Mouse (Mus musculus): ENCODE results near the gene Dgcr2. TPM values are rescaled to one million over a fixed set of nuclear protein-coding genes. Genes with fewer than 3 reads are reported as not detected.
A peak's percentile ranks its signal among the peaks of the same experiment; 100 is the strongest.

Gene Dgcr2
- polyA plus RNA-seq, 1 experiment = 99.8 TPM

GRCm38 (mm10) chr16:17865770-17866169, 32.6 kb downstream of the Dgcr2 start:
- Histone ChIP-seq H3K4me1 (ENCODE audit: control insufficient read depth, insufficient read depth, low read length) (peaks cover 8% of the 10 kb centered on the region), H3K27ac (ENCODE audit: insufficient read depth, low read depth, low read length) (no peak overlapping the region), H3K36me3 (ENCODE audit: control insufficient read depth, insufficient read depth, low read length) (no peaks in the 10 kb centered on the region), H3K27me3 (replicated peaks; ENCODE audit: control insufficient read depth, insufficient read depth, low read length) (no peaks in the 10 kb centered on the region), H3K4me3 (ENCODE audit: insufficient read depth, low read depth, low read length) (no peak overlapping the region)
- peak; percentile 74 for DNase-seq
- no peak for TF ChIP-seq CTCF (conservative IDR thresholded peaks at IDR 0.05; ENCODE audit: insufficient read depth, insufficient read length, low read depth, low read length)
- WGBS = 33% methylated on average over 6 of the region's 6 CpGs

GRCm38 (mm10) chr16:17865293-17865692, 33.1 kb downstream of the Dgcr2 start:
- H3K4me1 ChIP-seq (ENCODE audit: control insufficient read depth, insufficient read depth, low read length) = peaks cover 8% of the 10 kb centered on the region
- H3K27ac ChIP-seq (ENCODE audit: insufficient read depth, low read depth, low read length) = no peak overlapping the region
- WGBS = 24% methylated on average over 2 of the region's 2 CpGs
- peak; percentile 70 for DNase-seq
- H3K27me3 ChIP-seq (replicated peaks; ENCODE audit: control insufficient read depth, insufficient read depth, low read length) = no peaks in the 10 kb centered on the region
- H3K36me3 ChIP-seq (ENCODE audit: control insufficient read depth, insufficient read depth, low read length) = no peaks in the 10 kb centered on the region
- no peak for TF ChIP-seq POLR2A (IDR thresholded peaks at IDR 0.05; ENCODE audit: low read depth, low read length)
- no peak for TF ChIP-seq CTCF (conservative IDR thresholded peaks at IDR 0.05; ENCODE audit: insufficient read depth, insufficient read length, low read depth, low read length)
- H3K4me3 ChIP-seq (ENCODE audit: insufficient read depth, low read depth, low read length) = no peak overlapping the region

- H3K27ac ChIP-seq (ENCODE audit: insufficient read depth, low read depth, low read length) = no peak overlapping the region
- no peaks in the 10 kb centered on the region for H3K4me1 ChIP-seq (ENCODE audit: control insufficient read depth, insufficient read depth, low read length)
- H3K27me3 ChIP-seq (replicated peaks; ENCODE audit: control insufficient read depth, insufficient read depth, low read length) = no peaks in the 10 kb centered on the region
- peak; percentile 28 for DNase-seq
- H3K4me3 ChIP-seq (ENCODE audit: insufficient read depth, low read depth, low read length) = no peak overlapping the region
- TF ChIP-seq POLR2A (IDR thresholded peaks at IDR 0.05; ENCODE audit: low read depth, low read length) = no peak
- peak; percentile 69 for TF ChIP-seq CTCF (conservative IDR thresholded peaks at IDR 0.05; ENCODE audit: insufficient read depth, insufficient read length, low read depth, low read length)
- H3K36me3 ChIP-seq (ENCODE audit: control insufficient read depth, insufficient read depth, low read length) = no peaks in the 10 kb centered on the region
Observed at GRCm38 (mm10) chr16:17858592-17858991, 39.8 kb downstream of the Dgcr2 start.

GRCm38 (mm10) chr16:17857157-17857556, 41.2 kb downstream of the Dgcr2 start:
- 90% methylated on average over 7 of the region's 7 CpGs for WGBS
- no peaks in the 10 kb centered on the region for H3K36me3 ChIP-seq (ENCODE audit: control insufficient read depth, insufficient read depth, low read length)
- no peak for DNase-seq
- TF ChIP-seq CTCF (conservative IDR thresholded peaks at IDR 0.05; ENCODE audit: insufficient read depth, insufficient read length, low read depth, low read length) (no peak), POLR2A (IDR thresholded peaks at IDR 0.05; ENCODE audit: low read depth, low read length) (no peak)
- H3K4me1 ChIP-seq (ENCODE audit: control insufficient read depth, insufficient read depth, low read length) = no peaks in the 10 kb centered on the region
- H3K27ac ChIP-seq (ENCODE audit: insufficient read depth, low read depth, low read length) = no peak overlapping the region
- no peaks in the 10 kb centered on the region for H3K27me3 ChIP-seq (replicated peaks; ENCODE audit: control insufficient read depth, insufficient read depth, low read length)
- no peak overlapping the region for H3K4me3 ChIP-seq (ENCODE audit: insufficient read depth, low read depth, low read length)

DNA sequence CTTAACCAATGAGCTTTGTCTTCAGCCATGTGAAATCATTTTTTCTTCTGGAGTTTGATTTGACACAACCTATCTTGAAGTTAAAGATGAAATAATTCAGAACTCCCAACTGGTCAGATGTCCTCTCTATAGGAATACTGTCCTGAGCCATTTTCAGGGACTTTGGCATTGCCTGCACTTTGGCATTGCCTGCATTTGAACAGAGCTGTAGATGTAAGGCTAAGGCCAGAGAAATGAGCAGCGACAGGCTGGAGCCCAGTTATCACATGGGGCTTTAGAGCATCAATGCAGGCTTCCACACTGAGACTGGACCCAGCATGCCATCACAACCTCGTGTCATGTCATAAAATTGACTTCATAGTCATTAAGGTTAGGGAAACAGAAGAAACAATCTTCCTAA, 45.1 kb downstream of the Dgcr2 start:
- Histone ChIP-seq H3K27ac (ENCODE audit: insufficient read depth, low read depth, low read length) (no peak overlapping the region), H3K27me3 (replicated peaks; ENCODE audit: control insufficient read depth, insufficient read depth, low read length) (no peaks in the 10 kb centered on the region), H3K36me3 (ENCODE audit: control insufficient read depth, insufficient read depth, low read length) (peaks cover 2% of the 10 kb centered on the region; the same call in 1 of the 2 replicates), H3K4me3 (ENCODE audit: insufficient read depth, low read depth, low read length) (no peak overlapping the region), H3K4me1 (ENCODE audit: control insufficient read depth, insufficient read depth, low read length) (no peaks in the 10 kb centered on the region)
- no peak for TF ChIP-seq CTCF (conservative IDR thresholded peaks at IDR 0.05; ENCODE audit: insufficient read depth, insufficient read length, low read depth, low read length)
- no peak for TF ChIP-seq POLR2A (IDR thresholded peaks at IDR 0.05; ENCODE audit: low read depth, low read length)
- DNase-seq = no peak
- whole genome bisulfite sequencing = 88% methylated on average over 2 of the region's 2 CpGs

GRCm38 (mm10) chr16:17851860-17852259, 46.5 kb downstream of the Dgcr2 start:
- no peak overlapping the region for H3K27ac ChIP-seq (ENCODE audit: insufficient read depth, low read depth, low read length)
- H3K27me3 ChIP-seq (replicated peaks; ENCODE audit: control insufficient read depth, insufficient read depth, low read length) = no peaks in the 10 kb centered on the region
- peaks cover 2% of the 10 kb centered on the region; the same call in 1 of the 2 replicates for H3K36me3 ChIP-seq (ENCODE audit: control insufficient read depth, insufficient read depth, low read length)
- no peak overlapping the region for H3K4me3 ChIP-seq (ENCODE audit: insufficient read depth, low read depth, low read length)
- no peaks in the 10 kb centered on the region for H3K4me1 ChIP-seq (ENCODE audit: control insufficient read depth, insufficient read depth, low read length)
- TF ChIP-seq CTCF (conservative IDR thresholded peaks at IDR 0.05; ENCODE audit: insufficient read depth, insufficient read length, low read depth, low read length) (no peak), POLR2A (IDR thresholded peaks at IDR 0.05; ENCODE audit: low read depth, low read length) (no peak)
- WGBS = 97% methylated on average over 1 of the region's 1 CpGs
- DNase-seq = no peak

GRCm38 (mm10) chr16:17851331-17851730, 47.0 kb downstream of the Dgcr2 start:
- no peaks in the 10 kb centered on the region for H3K27me3 ChIP-seq (replicated peaks; ENCODE audit: control insufficient read depth, insufficient read depth, low read length)
- TF ChIP-seq CTCF (conservative IDR thresholded peaks at IDR 0.05; ENCODE audit: insufficient read depth, insufficient read length, low read depth, low read length) = no peak
- no peak for TF ChIP-seq POLR2A (IDR thresholded peaks at IDR 0.05; ENCODE audit: low read depth, low read length)
- no peak overlapping the region for H3K4me3 ChIP-seq (ENCODE audit: insufficient read depth, low read depth, low read length)
- no peak for DNase-seq
- WGBS = 96% methylated on average over 5 of the region's 5 CpGs
- no peak overlapping the region for H3K27ac ChIP-seq (ENCODE audit: insufficient read depth, low read depth, low read length)
- peaks cover 4% of the 10 kb centered on the region; the same call in 1 of the 2 replicates for H3K36me3 ChIP-seq (ENCODE audit: control insufficient read depth, insufficient read depth, low read length)
- no peaks in the 10 kb centered on the region for H3K4me1 ChIP-seq (ENCODE audit: control insufficient read depth, insufficient read depth, low read length)

DNA sequence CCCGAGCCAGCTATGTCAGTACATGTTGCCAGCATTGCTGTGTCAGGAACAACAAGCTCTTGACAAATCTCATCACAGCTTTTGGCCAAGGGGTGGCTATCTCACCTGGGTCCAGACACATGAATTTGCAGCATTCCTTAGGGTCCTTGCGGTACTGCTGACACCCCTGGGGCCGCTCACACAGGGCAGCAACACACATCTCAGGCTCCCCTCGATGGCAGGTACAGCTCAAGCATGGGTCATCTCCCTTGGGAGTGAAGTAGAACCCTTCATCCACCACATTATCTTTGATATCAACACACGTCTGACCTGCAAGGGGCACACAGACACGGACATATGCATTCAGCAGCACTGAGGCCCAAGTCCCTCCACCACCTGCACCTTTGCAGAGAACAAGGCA, 48.9 kb downstream of the Dgcr2 start:
- DNase-seq = no peak
- H3K36me3 ChIP-seq (ENCODE audit: control insufficient read depth, insufficient read depth, low read length) = peaks cover 4% of the 10 kb centered on the region; the same call in 1 of the 2 replicates
- H3K27me3 ChIP-seq (replicated peaks; ENCODE audit: control insufficient read depth, insufficient read depth, low read length) = no peaks in the 10 kb centered on the region
- H3K4me3 ChIP-seq (ENCODE audit: insufficient read depth, low read depth, low read length) = no peak overlapping the region
- no peak for TF ChIP-seq POLR2A (IDR thresholded peaks at IDR 0.05; ENCODE audit: low read depth, low read length)
- TF ChIP-seq CTCF (conservative IDR thresholded peaks at IDR 0.05; ENCODE audit: insufficient read depth, insufficient read length, low read depth, low read length) = no peak
- H3K4me1 ChIP-seq (ENCODE audit: control insufficient read depth, insufficient read depth, low read length) = no peaks in the 10 kb centered on the region
- WGBS = 87% methylated on average over 6 of the region's 6 CpGs
- no peak overlapping the region for H3K27ac ChIP-seq (ENCODE audit: insufficient read depth, low read depth, low read length)
